ENCODE assay signal across 8 mouse cellular contexts in genomic region chr7:112743621-112744395, GRCm38 (mm10).
DNase-seq lines count a peak whose midpoint lies in the region; ATAC-seq and TF ChIP-seq lines count a peak whose summit lies in the region.

No protein-coding gene starts in this region.

- no peaks in the 10 kb centered on the region for H3K9me3 ChIP-seq in lung, postnatal 0 days (ENCODE audit: low read length)
- no peaks in the 10 kb centered on the region for H3K9me3 ChIP-seq in stomach, embryonic 16.5 days (replicated peaks; ENCODE audit: control insufficient read depth, low read length)

- H3K27me3 ChIP-seq in lung, postnatal 0 days (replicated peaks; ENCODE audit: insufficient read depth, low read length) = no peaks in the 10 kb centered on the region
- no peaks in the 10 kb centered on the region for H3K27me3 ChIP-seq in stomach, embryonic 16.5 days (ENCODE audit: control insufficient read depth, insufficient read depth, low read length)

- H3K9ac ChIP-seq in lung, postnatal 0 days (replicated peaks; ENCODE audit: low read depth) = no peak overlapping the region
- peak overlapping the region; percentile 43; the same call in 1 of the 2 replicates for H3K9ac ChIP-seq in stomach, embryonic 16.5 days (ENCODE audit: low read length)

- peaks cover 14% of the 10 kb centered on the region; the same call in 1 of the 2 replicates for H3K4me1 ChIP-seq in lung, postnatal 0 days (ENCODE audit: insufficient read depth, low read depth, low read length)
- peaks cover 34% of the 10 kb centered on the region for H3K4me1 ChIP-seq in stomach, embryonic 16.5 days (ENCODE audit: control insufficient read depth, insufficient read depth, low read length)

- TF ChIP-seq EP300 in lung, postnatal 0 days (IDR thresholded peaks at IDR 0.05) = no peak

- 12% methylated on average over 11 of the region's 11 CpGs for WGBS in lung, postnatal 0 days
- 8% methylated on average over 11 of the region's 11 CpGs for whole genome bisulfite sequencing in stomach, embryonic 16.5 days

- ATAC-seq in lung, postnatal 0 days = peak; percentile 57
- peak; percentile 75 for ATAC-seq in stomach, embryonic 16.5 days (ENCODE audit: insufficient read depth, low FRiP score)

- no peak for TF ChIP-seq CTCF in lung, postnatal 0 days (IDR thresholded peaks at IDR 0.05)

- no peaks in the 10 kb centered on the region for H3K36me3 ChIP-seq in lung, postnatal 0 days (ENCODE audit: insufficient read depth, low read length)
- H3K36me3 ChIP-seq in stomach, embryonic 16.5 days (ENCODE audit: control insufficient read depth, insufficient read depth, low read length) = no peaks in the 10 kb centered on the region

- H3K27ac ChIP-seq in lung, postnatal 0 days (ENCODE audit: low read length) = no peak overlapping the region
- H3K27ac ChIP-seq in stomach, embryonic 16.5 days (ENCODE audit: low read length) = peak overlapping the region; percentile 59

- no peak overlapping the region for H3K4me3 ChIP-seq in lung, postnatal 0 days (ENCODE audit: low read depth, low read length)
- H3K4me3 ChIP-seq in stomach, embryonic 16.5 days (replicated peaks; ENCODE audit: low read length) = no peak overlapping the region

- no peak overlapping the region for H3K4me2 ChIP-seq in lung, postnatal 0 days (replicated peaks; ENCODE audit: low read depth, low read length)
- peak overlapping the region; percentile 38 for H3K4me2 ChIP-seq in stomach, embryonic 16.5 days (ENCODE audit: low read depth, low read length)

- peak; percentile 13 for DNase-seq in right cerebral cortex, postnatal 4 days
- no peak for DNase-seq in right cerebral cortex, postnatal 36 days (ENCODE audit: low spot score in 2 of 2)
- peak; percentile 62 for DNase-seq in gastrocnemius, postnatal 25 days
- peak; percentile 71 for DNase-seq in kidney, adult 11 months
- peak; percentile 61 for DNase-seq in lung, postnatal 0 days (ENCODE audit: low spot score)
- no peak for DNase-seq in left cerebral cortex, adult 8-10 months (ENCODE audit: low spot score in 2 of 2)
- DNase-seq in thymus, postnatal 25 days = no peak

Comparison
In these comparisons a context has a peak if more than half of its experiments do, and no peak if none do; other contexts are left out.
1. DNase-seq: peak in right cerebral cortex, postnatal 4 days (single experiment), gastrocnemius, postnatal 25 days (single experiment), kidney, adult 11 months (single experiment) and lung, postnatal 0 days (single experiment); none in right cerebral cortex, postnatal 36 days (0 of 2), left cerebral cortex, adult 8-10 months (0 of 2) and thymus, postnatal 25 days (single experiment).